Mouse (Mus musculus): ENCODE data around the gene Myo9a.

- no peak for TF ChIP-seq CTCF (IDR thresholded peaks at IDR 0.05; ENCODE audit: extremely low read depth, insufficient read length, insufficient replicate concordance, low read depth, low read length)
- no peak for TF ChIP-seq POLR2A (IDR thresholded peaks at IDR 0.05; ENCODE audit: low read depth, low read length)
Measured at GRCm38 (mm10) chr9:59748387-59748786, 2.3 kb upstream of the Myo9a start.

Measured in small intestine, adult 2 months (tissue).